Mouse (Mus musculus) embryonic facial prominence, embryonic 12.5 days (tissue): Measurements from ENCODE around the gene Gramd4. TPM values are rescaled to one million over a fixed set of nuclear protein-coding genes. Genes with fewer than 3 reads are reported as not detected.
"Not testable (repeated sequence)": the region's sequence is repeated elsewhere in the genome, so short reads cannot be mapped to it uniquely, and the experiment has no call there.

Experiments used
- ATAC-seq: fragments of 200-750 bp; cut with Nextera tagmentation; 2 replicates; pipeline ENCODE4 v1.8.0; 2017; ENCODE audit not compliant: insufficient number of reproducible peaks, insufficient read depth, low FRiP score, low TSS enrichment
- H3K27ac ChIP-seq: fragments of 300-500 bp; sonication (generic); 2 replicates; pipeline ENCODE4 v1.5.1; 2016; ENCODE audit warnings: mild to moderate bottlenecking
- H3K27me3 ChIP-seq: fragments of 300-500 bp; sonication (generic); 2 replicates; pipeline ENCODE4 v1.6.1; 2016; ENCODE audit warnings: mild to moderate bottlenecking, moderate library complexity
- H3K36me3 ChIP-seq: fragments of 300-500 bp; sonication (generic); 2 replicates; pipeline ENCODE4 v1.6.1; 2016; ENCODE audit warnings: mild to moderate bottlenecking
- H3K4me1 ChIP-seq: fragments of 300-500 bp; sonication (generic); 2 replicates; pipeline ENCODE4 v1.6.1; 2016
- H3K4me2 ChIP-seq: fragments of 300-500 bp; sonication (generic); replicated peaks from 2 replicates; pipeline ENCODE4 v1.6.1; 2016; ENCODE audit warnings: mild to moderate bottlenecking, moderate library complexity
- H3K4me3 ChIP-seq: fragments of 300-500 bp; sonication (generic); 2 replicates; pipeline ENCODE4 v1.5.1; 2016; ENCODE audit warnings: mild to moderate bottlenecking
- H3K9ac ChIP-seq: fragments of 300-500 bp; sonication (generic); 2 replicates; pipeline ENCODE4 v1.6.1; 2016; ENCODE audit warnings: mild to moderate bottlenecking, moderate library complexity
- H3K9me3 ChIP-seq: fragments of 300-500 bp; sonication (generic); 2 replicates; pipeline ENCODE4 v1.6.1; 2016; ENCODE audit warnings: mild to moderate bottlenecking, moderate library complexity
- WGBS: fragments of 180-500 bp; shearing (Covaris S2); methylation state at CpG from one replicate; pipeline ENCODE4 v1.1.7; 2016; 5-methylcytosine and 5-hydroxymethylcytosine counted together
- polyA plus RNA-seq: library from polyadenylated mRNA; unstranded; fragments of >200 nt; fragmentation: Nextera tagmentation; extraction: Ambion mirVana; gene quantifications from 2 replicates; pipeline ENCODE4 v1.2.1, GENCODE M21; 2016

Gramd4 gene
- polyA plus RNA-seq, 1 experiment from 2014 or later: 19.4 TPM

DNA sequence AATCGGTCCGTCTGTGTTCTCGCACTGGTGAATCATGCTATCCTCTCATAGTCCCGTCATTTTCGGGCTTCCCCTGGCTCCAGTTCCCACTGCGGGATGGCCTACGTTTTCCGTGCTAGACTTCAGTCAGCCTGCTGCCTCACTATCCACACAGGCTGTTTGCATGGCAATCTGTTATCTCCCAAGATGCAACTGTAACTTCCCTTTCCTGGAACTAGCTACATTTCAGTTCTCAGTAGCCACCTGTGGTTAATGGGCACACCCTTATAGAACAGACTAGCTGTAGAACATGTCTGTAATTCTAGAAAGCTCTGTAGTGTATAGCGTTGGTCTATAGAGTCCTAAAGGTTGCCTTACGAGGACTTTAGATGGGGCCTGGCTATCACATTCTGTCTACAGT, 6.3 kb upstream of the Gramd4 start:
- H3K4me3 ChIP-seq: no peak overlapping the region
- no peaks in the 10 kb centered on the region for H3K9me3 ChIP-seq
- no peaks in the 10 kb centered on the region for H3K27me3 ChIP-seq
- H3K4me1 ChIP-seq: 0 out of 2 replicates have a peak, but pooled peaks cover 5% of the 10 kb centered on the region
- no peak overlapping the region for H3K27ac ChIP-seq
- no peak overlapping the region for H3K9ac ChIP-seq
- 88% methylated on average over 10 of the region's 10 CpGs for WGBS
- no peak for ATAC-seq
- no peaks in the 10 kb centered on the region for H3K36me3 ChIP-seq
- no peak overlapping the region for H3K4me2 ChIP-seq

DNA sequence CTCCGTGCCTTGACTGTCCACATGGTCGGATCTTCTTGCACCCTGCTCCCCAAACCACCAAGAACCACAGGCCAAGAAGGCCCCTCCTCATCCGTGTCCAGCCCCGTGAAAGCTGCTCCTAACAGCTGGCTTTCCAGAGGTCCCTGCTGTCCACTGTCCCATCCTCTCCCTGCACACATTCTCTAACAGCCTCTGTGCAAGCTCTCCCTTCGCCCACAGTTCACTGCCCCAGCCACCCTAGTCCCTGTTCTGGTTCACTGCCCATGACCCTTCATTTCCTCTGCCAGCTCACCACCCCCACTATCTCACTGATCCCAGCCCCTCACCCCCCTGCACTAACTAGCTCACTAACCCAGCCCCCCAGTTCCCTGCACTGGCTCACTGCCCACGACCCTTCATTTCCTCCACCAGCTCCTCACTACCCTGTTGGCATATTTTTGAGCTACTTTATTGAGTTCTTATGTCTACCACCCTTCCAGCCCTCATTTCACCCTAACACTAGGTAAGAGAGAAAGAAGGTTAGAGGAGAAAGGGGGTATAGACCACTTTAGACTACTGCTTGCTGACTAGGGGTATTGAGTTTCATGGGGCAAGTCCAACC, 5.5 kb upstream of the Gramd4 start:
- 59% methylated on average over 6 of the region's 6 CpGs for WGBS

DNA sequence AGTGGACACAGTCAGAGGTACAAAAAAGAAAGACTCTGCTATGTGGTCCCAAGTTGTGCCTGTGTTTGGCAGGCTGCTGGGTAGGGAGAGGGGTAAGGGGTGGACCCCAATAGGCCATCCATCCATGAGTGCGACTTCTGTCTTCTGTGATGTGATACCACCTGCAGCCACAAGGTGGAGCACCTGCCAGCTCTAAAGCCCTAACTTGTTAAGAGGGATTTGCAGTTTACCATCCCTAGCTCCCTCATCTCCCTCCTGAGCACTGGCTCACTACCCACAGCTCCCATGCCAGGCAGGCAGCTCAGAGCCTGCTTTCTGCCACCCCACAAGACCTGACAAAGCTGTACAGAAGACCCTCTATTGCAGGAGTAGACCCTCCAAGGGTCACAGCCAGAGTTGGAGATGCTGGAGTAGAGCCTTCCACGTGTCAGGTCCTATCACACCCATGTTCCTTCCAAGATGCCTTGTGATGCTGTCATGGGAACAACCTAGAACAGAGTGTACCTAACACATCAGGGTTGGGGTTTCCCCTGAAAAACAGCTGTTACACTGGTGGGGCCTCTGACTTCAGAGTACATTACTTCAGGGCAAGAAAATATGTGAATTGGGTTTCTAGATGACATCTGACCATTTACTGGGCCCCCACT, 3.5 kb upstream of the Gramd4 start:
- H3K4me3 ChIP-seq: no peak overlapping the region
- H3K4me1 ChIP-seq: peaks cover 15% of the 10 kb centered on the region
- no peaks in the 10 kb centered on the region for H3K36me3 ChIP-seq
- H3K9ac ChIP-seq: no peak overlapping the region
- H3K9me3 ChIP-seq: no peaks in the 10 kb centered on the region
- WGBS: 43% methylated on average over 2 of the region's 2 CpGs
- no peak overlapping the region for H3K27ac ChIP-seq
- no peaks in the 10 kb centered on the region for H3K27me3 ChIP-seq
- no peak overlapping the region for H3K4me2 ChIP-seq
- no peak for ATAC-seq

More for the DNA sequence above, 5.5 kb upstream of the Gramd4 start:
- H3K27ac ChIP-seq: no peak overlapping the region
- no peaks in the 10 kb centered on the region for H3K9me3 ChIP-seq
- H3K36me3 ChIP-seq: no peaks in the 10 kb centered on the region
- ATAC-seq: no peak
- H3K4me2 ChIP-seq: no peak overlapping the region
- H3K27me3 ChIP-seq: no peaks in the 10 kb centered on the region
- no peak overlapping the region for H3K9ac ChIP-seq
- H3K4me1 ChIP-seq: 0 out of 2 replicates have a peak, but pooled peaks cover 5% of the 10 kb centered on the region
- H3K4me3 ChIP-seq: no peak overlapping the region

DNA sequence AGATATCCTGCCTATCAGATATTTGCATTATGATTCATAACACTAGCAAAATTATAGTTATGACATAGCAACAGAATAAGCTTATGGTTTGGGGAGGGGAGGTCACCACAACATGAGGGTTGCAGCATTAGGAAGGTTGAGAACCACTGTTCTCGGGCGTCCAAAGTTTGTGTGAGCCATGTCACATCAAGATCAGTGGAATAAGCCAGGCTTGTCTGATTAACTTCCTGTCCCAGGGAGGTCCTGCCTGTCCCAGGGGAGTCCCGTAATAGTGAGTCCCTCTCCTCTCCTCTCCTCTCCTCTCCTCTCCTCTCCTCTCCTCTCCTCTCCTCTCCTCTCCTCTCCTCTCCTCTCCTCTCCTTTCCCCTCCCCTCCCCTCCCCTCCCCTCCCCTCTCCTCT, 2.6 kb upstream of the Gramd4 start:
- H3K9ac ChIP-seq, H3K4me2 ChIP-seq, H3K36me3 ChIP-seq, H3K27ac ChIP-seq, ATAC-seq, H3K27me3 ChIP-seq, H3K4me3 ChIP-seq, H3K9me3 ChIP-seq: not testable (repeated sequence)
- peaks cover 22% of the 10 kb centered on the region for H3K4me1 ChIP-seq
- WGBS: 60% methylated on average over 3 of the region's 3 CpGs

DNA sequence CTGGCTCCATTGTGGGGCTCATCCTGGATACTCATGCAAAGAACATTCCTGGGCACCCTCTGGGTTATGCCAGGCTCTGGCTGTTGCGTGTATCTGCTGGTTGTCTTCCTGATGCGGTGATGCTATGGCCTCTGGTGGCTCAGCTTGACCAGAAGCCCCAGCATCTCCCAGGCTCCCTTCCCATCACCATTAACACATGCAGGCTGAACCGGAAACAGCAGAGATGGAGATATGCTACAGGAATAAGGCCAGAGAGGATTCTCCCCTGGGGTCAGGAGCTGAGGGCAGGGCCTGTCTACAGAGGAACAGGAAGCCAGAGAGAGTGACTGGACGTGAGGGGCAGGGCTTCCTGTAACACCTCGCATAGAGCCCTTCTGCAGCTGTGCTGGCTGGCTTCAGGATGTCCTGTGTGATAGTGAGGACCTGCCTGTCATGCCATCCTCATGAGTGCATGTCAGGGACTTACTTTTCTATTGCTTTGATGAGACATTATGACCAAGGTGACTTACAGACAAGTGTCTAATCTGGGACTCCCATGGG, 1.2 kb upstream of the Gramd4 start:
- Histone ChIP-seq H3K9me3 (no peaks in the 10 kb centered on the region), H3K27ac (no peak overlapping the region), H3K27me3 (no peaks in the 10 kb centered on the region), H3K36me3 (no peaks in the 10 kb centered on the region), H3K9ac (no peak overlapping the region), H3K4me1 (peaks cover 36% of the 10 kb centered on the region), H3K4me2 (no peak overlapping the region), H3K4me3 (no peak overlapping the region)
- WGBS: 76% methylated on average over 5 of the region's 5 CpGs
- no peak for ATAC-seq

DNA sequence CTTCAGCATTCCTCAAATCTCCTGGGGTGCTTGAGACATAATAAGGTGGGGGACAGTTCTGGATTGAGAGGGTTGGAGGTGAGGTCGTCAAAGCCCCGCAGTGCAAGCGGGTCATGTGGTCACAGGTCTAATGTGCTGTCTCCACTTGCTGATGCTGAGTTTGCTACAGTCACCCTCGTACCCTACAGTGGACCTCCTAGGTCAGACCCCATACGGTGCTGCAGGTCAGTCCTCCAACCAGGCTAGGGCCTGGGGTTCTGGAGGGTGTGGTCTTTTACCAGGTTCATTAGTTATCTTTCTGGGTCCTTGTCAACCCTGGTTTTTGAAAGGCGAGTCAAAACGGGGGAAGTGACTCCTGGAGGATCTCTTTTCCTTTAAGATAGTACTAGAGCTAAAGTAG, 413 bp downstream of the Gramd4 start:
- Histone ChIP-seq H3K9me3 (no peaks in the 10 kb centered on the region), H3K9ac (peak overlapping the region; percentile 83), H3K27ac (peak overlapping the region; percentile 30; the same call in 1 of the 2 replicates), H3K4me3 (peak overlapping the region; percentile 90), H3K4me1 (peaks cover 37% of the 10 kb centered on the region), H3K4me2 (peak overlapping the region; percentile 79), H3K27me3 (no peaks in the 10 kb centered on the region), H3K36me3 (no peaks in the 10 kb centered on the region)
- 6% methylated on average over 7 of the region's 7 CpGs for WGBS
- 0 out of 2 replicates have a peak, but pooled peaks have one; percentile 11 for ATAC-seq

DNA sequence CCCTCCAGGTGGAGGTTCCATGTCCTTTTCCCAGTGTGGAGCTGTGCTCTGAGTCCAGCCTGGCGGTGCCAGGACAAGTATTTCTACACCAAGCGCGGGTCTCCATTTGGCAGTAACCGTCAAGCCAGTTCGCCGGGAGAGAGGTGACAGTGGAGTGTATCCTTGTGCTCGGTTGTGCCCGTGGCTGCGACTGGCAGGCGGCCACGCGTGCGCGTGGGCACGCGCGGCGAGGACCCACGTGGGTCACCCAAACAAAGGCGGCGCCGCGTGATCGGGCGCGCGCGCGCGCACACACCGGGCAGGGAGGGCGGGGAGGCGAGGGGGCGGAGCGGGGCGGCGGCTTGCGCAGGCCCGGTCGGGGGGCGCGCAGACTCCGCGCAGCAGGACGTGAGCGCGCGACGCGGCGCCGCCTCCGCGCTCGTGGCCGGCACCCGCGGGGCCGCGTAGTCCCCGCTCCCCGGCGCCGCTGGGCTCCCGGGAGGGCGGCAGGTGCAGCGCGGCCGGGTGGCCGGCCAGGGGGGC, 960 bp downstream of the Gramd4 start:
- under 1% methylated on average over 38 of the region's 70 CpGs for WGBS
- H3K9ac ChIP-seq: peak overlapping the region; percentile 83
- peak; percentile 45 for ATAC-seq
- no peaks in the 10 kb centered on the region for H3K27me3 ChIP-seq
- H3K36me3 ChIP-seq: no peaks in the 10 kb centered on the region
- peak overlapping the region; percentile 79 for H3K4me2 ChIP-seq
- H3K9me3 ChIP-seq: no peaks in the 10 kb centered on the region
- H3K27ac ChIP-seq: peak overlapping the region; percentile 63; the same call in 1 of the 2 replicates
- peaks cover 37% of the 10 kb centered on the region for H3K4me1 ChIP-seq
- peak overlapping the region; percentile 90 for H3K4me3 ChIP-seq

DNA sequence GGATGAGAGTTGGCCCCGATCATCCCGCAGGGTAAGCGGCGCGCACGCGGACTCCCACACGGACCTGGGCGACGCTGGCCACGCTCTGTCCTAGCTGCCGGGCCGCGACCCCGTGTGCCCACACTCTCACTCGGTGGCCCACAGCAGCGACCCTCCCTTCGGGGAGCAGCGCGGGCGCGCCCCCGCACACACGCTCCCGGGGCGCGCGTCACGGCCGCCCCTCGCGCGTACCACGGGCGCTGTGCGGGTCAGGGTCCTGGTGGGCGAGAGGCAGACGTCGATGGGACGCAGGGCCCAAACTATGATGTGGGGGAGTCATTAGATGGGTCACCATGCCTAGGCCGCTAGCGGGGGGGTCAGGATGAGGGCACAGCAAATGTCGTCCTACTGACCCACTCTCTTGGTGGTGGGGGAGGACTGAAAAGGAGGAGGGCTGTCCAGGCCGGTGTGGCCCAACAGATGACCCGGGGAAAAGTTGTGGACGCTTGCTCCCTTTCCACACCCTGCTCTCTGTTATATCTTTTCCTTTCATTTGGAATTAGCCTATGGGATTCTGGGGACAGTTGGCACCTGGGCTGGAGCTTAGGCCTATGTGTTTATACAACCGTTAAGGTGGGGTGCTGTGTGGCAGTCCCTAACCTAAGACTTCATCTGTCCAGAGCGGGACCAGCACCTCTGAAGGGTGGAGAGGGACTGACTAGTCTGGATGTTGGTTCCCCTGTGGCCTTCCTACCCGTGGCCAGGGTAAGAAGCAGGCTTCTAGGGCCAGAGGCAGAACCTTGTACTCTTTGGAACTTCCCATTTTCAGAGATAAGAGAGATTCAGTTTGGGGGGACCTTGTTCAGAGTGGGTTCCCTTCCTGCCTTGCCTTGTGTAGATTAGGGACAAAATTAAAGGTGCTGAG, 1.7 kb downstream of the Gramd4 start:
- WGBS: 2% methylated on average over 49 of the region's 49 CpGs
- Histone ChIP-seq H3K9me3 (no peaks in the 10 kb centered on the region), H3K4me2 (peak overlapping the region; percentile 79), H3K9ac (peak overlapping the region; percentile 83), H3K36me3 (no peaks in the 10 kb centered on the region), H3K27me3 (no peaks in the 10 kb centered on the region), H3K4me1 (peaks cover 37% of the 10 kb centered on the region), H3K27ac (peak overlapping the region; percentile 63; the same call in 1 of the 2 replicates), H3K4me3 (peak overlapping the region; percentile 90)
- peak; percentile 62 for ATAC-seq

DNA sequence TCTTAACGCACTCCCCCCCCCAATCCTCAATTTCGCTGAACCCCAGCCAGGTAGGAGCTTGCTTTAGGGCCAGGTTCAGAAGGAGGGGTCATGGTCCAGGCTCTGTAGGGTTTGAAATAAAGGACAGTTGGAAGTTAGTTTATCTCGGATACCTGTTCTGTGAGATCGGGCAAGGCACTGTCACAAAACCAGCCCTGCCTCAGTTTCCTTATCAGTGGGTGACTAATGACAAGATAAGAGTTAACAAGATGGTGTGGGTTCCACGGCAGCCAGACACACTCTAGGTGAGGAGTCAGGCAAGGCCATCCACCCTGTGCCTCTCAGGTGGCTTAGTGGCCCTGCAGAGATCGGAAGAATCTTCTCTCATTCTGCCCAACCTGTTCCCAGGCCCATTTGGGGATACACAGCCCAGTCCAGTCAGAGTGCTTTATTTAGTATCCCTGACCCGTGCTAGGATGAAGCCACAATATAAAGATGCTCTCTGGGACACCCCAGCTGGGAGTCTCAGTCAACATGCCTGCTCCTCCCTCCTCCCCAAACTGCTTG, 2.4 kb downstream of the Gramd4 start:
- Histone ChIP-seq H3K27me3 (no peaks in the 10 kb centered on the region), H3K27ac (no peak overlapping the region), H3K36me3 (no peaks in the 10 kb centered on the region), H3K9me3 (no peaks in the 10 kb centered on the region), H3K4me1 (peaks cover 37% of the 10 kb centered on the region), H3K4me2 (peak overlapping the region; percentile 79), H3K4me3 (peak overlapping the region; percentile 90), H3K9ac (peak overlapping the region; percentile 83)
- ATAC-seq: no peak
- WGBS: 72% methylated on average over 7 of the region's 7 CpGs

DNA sequence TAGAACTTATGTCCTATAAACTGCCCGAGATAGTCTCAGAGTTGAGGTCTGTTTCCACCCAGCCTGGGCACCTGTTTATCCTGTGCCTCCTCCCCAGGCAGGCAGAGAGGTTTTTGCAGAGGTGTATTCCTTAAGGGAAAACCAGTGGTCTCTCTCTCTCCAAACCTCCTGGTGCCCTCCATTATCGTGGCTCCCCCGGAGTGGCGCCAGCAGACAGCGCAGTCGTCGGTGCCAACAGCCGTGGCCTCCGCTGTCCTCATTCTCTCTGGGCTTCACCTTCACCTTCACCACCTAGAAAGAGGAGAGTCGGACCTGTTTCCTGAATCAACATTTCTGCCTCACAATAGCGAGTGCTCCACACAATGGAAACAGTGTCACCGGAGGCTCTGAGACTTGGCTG, 3.1 kb downstream of the Gramd4 start:
- no peak overlapping the region for H3K4me2 ChIP-seq
- ATAC-seq: no peak
- H3K36me3 ChIP-seq: no peaks in the 10 kb centered on the region
- H3K4me3 ChIP-seq: no peak overlapping the region
- no peaks in the 10 kb centered on the region for H3K9me3 ChIP-seq
- WGBS: 80% methylated on average over 12 of the region's 12 CpGs
- no peak overlapping the region; the same call in 1 of the 2 replicates for H3K9ac ChIP-seq
- H3K27ac ChIP-seq: no peak overlapping the region
- H3K27me3 ChIP-seq: no peaks in the 10 kb centered on the region
- H3K4me1 ChIP-seq: peaks cover 37% of the 10 kb centered on the region

DNA sequence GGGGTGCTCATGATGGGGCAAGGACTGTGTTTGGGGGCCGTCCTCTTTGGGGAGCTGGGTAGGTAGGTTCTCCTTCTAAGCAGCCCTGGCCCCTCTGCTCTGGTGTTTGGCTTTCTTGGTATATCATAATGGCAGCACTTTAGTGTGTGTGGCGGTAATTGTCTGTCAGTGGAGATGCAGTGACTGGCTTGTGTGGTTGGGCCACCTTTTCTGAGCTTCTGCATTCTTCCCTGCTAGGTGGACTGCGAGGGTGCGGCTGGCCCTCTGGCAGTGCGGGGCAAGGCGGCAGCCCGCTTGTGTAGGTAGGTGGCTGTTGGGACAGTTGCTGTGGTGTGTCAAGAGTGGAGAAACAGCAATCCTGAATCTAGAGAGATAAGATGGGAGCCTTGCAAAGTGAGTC, 3.7 kb downstream of the Gramd4 start:
- ATAC-seq: no peak
- WGBS: 85% methylated on average over 7 of the region's 7 CpGs
- H3K4me2 ChIP-seq: no peak overlapping the region
- no peak overlapping the region for H3K27ac ChIP-seq
- H3K4me3 ChIP-seq: no peak overlapping the region; the same call in 1 of the 2 replicates
- no peaks in the 10 kb centered on the region for H3K27me3 ChIP-seq
- H3K9ac ChIP-seq: no peak overlapping the region
- peaks cover 37% of the 10 kb centered on the region for H3K4me1 ChIP-seq
- no peaks in the 10 kb centered on the region for H3K36me3 ChIP-seq
- H3K9me3 ChIP-seq: no peaks in the 10 kb centered on the region
